Mouse (Mus musculus) hindbrain, embryonic 15.5 days (tissue): ENCODE data around the gene Slc2a3. TPM values are rescaled to one million over a fixed set of nuclear protein-coding genes. Genes with fewer than 3 reads are reported as not detected.
A peak's percentile ranks its signal among the peaks of the same experiment; 100 is the strongest.

Source experiments
- ATAC-seq: fragments of 200-750 bp; cut with Nextera tagmentation; 2 replicates; pipeline ENCODE4 v1.8.0; 2017; ENCODE audit warnings: low read depth, moderate number of reproducible peaks, moderate TSS enrichment; ENCODE audit not compliant: low FRiP score
- H3K27ac ChIP-seq: fragments of 300-500 bp; sonication (generic); replicated peaks from 2 replicates; pipeline ENCODE4 v1.5.1; 2015; ENCODE audit warnings: mild to moderate bottlenecking, inconsistent platforms
- H3K27me3 ChIP-seq: fragments of 300-500 bp; sonication (generic); 2 replicates; pipeline ENCODE4 v1.6.1; 2015; ENCODE audit warnings: control low read depth, inconsistent platforms
- H3K36me3 ChIP-seq: fragments of 300-500 bp; sonication (generic); 2 replicates; pipeline ENCODE4 v1.6.1; 2015; ENCODE audit warnings: control low read depth, inconsistent platforms
- H3K4me1 ChIP-seq: fragments of 300-500 bp; sonication (generic); replicated peaks from 2 replicates; pipeline ENCODE4 v1.6.1; 2015; ENCODE audit warnings: control low read depth, inconsistent platforms
- H3K4me2 ChIP-seq: fragments of 300-500 bp; sonication (generic); 2 replicates; pipeline ENCODE4 v1.6.1; 2015; ENCODE audit warnings: moderate library complexity, mild to moderate bottlenecking, inconsistent platforms
- H3K4me3 ChIP-seq: fragments of 300-500 bp; sonication (generic); 2 replicates; pipeline ENCODE4 v1.5.1; 2015; ENCODE audit warnings: mild to moderate bottlenecking, inconsistent platforms
- H3K9ac ChIP-seq: fragments of 300-500 bp; sonication (generic); 2 replicates; pipeline ENCODE4 v1.6.1; 2015; ENCODE audit warnings: inconsistent platforms
- H3K9me3 ChIP-seq: fragments of 300-500 bp; sonication (generic); 2 replicates; pipeline ENCODE4 v1.6.1; 2016; ENCODE audit warnings: control low read depth, inconsistent platforms
- WGBS: fragments of 180-500 bp; shearing (Covaris S2); methylation state at CpG from one replicate; pipeline ENCODE4 v1.1.7; 2015; 5-methylcytosine and 5-hydroxymethylcytosine counted together
- polyA plus RNA-seq: library from polyadenylated mRNA; unstranded; fragments of >200 nt; fragmentation: Nextera tagmentation; extraction: Ambion mirVana; gene quantifications from 2 replicates; pipeline ENCODE4 v1.2.1, GENCODE M21; 2015

The Slc2a3 gene
- polyA plus RNA-seq, 1 experiment from 2014 or later: 44.5 TPM

DNA sequence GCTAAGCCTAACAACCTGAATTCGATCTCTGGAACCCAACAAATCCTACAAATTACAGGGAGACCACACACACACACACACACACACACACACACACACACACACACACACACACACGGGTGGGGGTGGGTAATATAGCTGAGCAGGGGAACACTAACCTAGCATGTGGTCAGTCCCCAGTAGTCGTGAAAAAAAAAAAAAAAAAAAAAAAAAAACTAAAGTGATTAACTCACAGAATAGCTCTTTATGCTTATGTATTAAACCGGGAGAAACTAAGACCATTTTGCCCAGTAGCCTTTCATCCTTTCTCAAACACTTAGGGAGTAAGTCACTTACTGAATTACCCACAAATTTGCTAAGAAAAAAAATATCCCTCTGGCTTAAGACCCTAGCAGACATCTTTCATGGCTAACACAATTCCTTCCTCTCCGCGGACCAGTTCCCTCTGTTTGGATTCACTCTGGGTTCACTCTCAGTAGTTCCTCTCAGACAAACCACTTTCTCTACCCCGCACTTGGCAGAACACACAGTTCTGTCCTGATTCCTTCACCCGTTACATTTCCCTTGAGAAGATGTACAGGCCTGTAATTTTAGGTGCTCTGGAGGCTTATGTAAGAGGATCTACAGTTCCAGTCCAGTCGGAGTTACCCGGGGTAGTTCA is 670 bp downstream of the Slc2a3 start:
- peak overlapping the region; percentile 84 for H3K27ac ChIP-seq
- peaks cover 12% of the 10 kb centered on the region for H3K27me3 ChIP-seq
- peak overlapping the region; percentile 81 for H3K9ac ChIP-seq
- peaks cover 11% of the 10 kb centered on the region for H3K4me1 ChIP-seq
- no peaks in the 10 kb centered on the region for H3K36me3 ChIP-seq
- ATAC-seq: no peak; the same call in 1 of the 2 replicates
- H3K4me2 ChIP-seq: peak overlapping the region; percentile 92
- H3K4me3 ChIP-seq: peak overlapping the region; percentile 71
- no peaks in the 10 kb centered on the region for H3K9me3 ChIP-seq
- 43% methylated on average over 10 of the region's 10 CpGs for WGBS

- H3K4me2 ChIP-seq: no peak overlapping the region
- no peak overlapping the region for H3K9ac ChIP-seq
- no peak overlapping the region for H3K27ac ChIP-seq
- H3K4me3 ChIP-seq: no peak overlapping the region
- no peaks in the 10 kb centered on the region for H3K9me3 ChIP-seq
- no peaks in the 10 kb centered on the region for H3K36me3 ChIP-seq
- no peaks in the 10 kb centered on the region for H3K27me3 ChIP-seq
- H3K4me1 ChIP-seq: no peaks in the 10 kb centered on the region
- no peak for ATAC-seq
- WGBS: 71% methylated on average over 8 of the region's 8 CpGs
Observed at GRCm38 (mm10) chr6:122795254-122795935, 6.0 kb downstream of the Slc2a3 start.

GRCm38 (mm10) chr6:122786275-122786674 is 15.2 kb downstream of the Slc2a3 start:
- H3K36me3 ChIP-seq: no peaks in the 10 kb centered on the region

GRCm38 (mm10) chr6:122784866-122785265 is 16.6 kb downstream of the Slc2a3 start:
- 99% methylated on average over 3 of the region's 3 CpGs for WGBS

More at GRCm38 (mm10) chr6:122786275-122786674, 15.2 kb downstream of the Slc2a3 start:
- H3K4me2 ChIP-seq: no peak overlapping the region
- peak; percentile 72 for ATAC-seq
- no peaks in the 10 kb centered on the region for H3K4me1 ChIP-seq
- H3K9ac ChIP-seq: no peak overlapping the region
- H3K9me3 ChIP-seq: no peaks in the 10 kb centered on the region
- no peak overlapping the region for H3K4me3 ChIP-seq
- WGBS: 30% methylated on average over 5 of the region's 5 CpGs
- no peaks in the 10 kb centered on the region for H3K27me3 ChIP-seq
- H3K27ac ChIP-seq: no peak overlapping the region

GRCm38 (mm10) chr6:122782164-122782563 is 19.3 kb downstream of the Slc2a3 start:
- Histone ChIP-seq H3K27ac (no peak overlapping the region), H3K27me3 (no peaks in the 10 kb centered on the region), H3K4me3 (no peak overlapping the region), H3K4me1 (no peaks in the 10 kb centered on the region), H3K4me2 (no peak overlapping the region), H3K36me3 (no peaks in the 10 kb centered on the region), H3K9ac (no peak overlapping the region), H3K9me3 (no peaks in the 10 kb centered on the region)
- no peak for ATAC-seq
- 70% methylated on average over 3 of the region's 3 CpGs for WGBS

More at GRCm38 (mm10) chr6:122784866-122785265, 16.6 kb downstream of the Slc2a3 start:
- Histone ChIP-seq H3K27ac (no peak overlapping the region), H3K4me1 (no peaks in the 10 kb centered on the region), H3K4me2 (no peak overlapping the region), H3K27me3 (no peaks in the 10 kb centered on the region), H3K4me3 (no peak overlapping the region), H3K9me3 (no peaks in the 10 kb centered on the region), H3K36me3 (no peaks in the 10 kb centered on the region), H3K9ac (no peak overlapping the region)
- ATAC-seq: no peak

- Histone ChIP-seq H3K27me3 (no peaks in the 10 kb centered on the region), H3K36me3 (no peaks in the 10 kb centered on the region), H3K27ac (no peak overlapping the region), H3K4me3 (no peak overlapping the region), H3K9me3 (no peaks in the 10 kb centered on the region), H3K9ac (no peak overlapping the region), H3K4me1 (no peaks in the 10 kb centered on the region), H3K4me2 (no peak overlapping the region)
- WGBS: 74% methylated on average over 4 of the region's 4 CpGs
- ATAC-seq: no peak
Observed at GRCm38 (mm10) chr6:122781167-122781566, 20.3 kb downstream of the Slc2a3 start.

DNA sequence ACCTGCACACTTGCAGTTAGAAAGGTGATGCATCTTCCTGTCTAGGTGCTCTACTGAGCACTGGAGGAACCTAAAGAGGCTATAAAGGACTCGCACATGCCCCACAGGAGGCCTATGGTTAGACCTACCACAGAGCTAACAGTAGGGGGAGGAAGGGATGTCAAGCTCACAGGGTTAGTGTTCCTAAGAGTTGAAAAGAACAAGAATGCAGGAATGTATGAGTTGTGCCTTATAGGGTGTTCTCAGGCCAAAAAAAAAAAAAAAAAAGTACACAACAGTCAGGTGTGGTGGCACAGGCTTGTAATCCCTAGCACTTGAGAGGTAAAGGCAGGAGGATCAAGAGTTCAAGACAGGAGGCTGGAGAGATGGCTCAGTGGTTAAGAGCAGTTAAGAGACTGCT is 21.5 kb downstream of the Slc2a3 start:
- Histone ChIP-seq H3K4me1 (no peaks in the 10 kb centered on the region), H3K9me3 (no peaks in the 10 kb centered on the region), H3K27me3 (no peaks in the 10 kb centered on the region), H3K9ac (no peak overlapping the region), H3K4me3 (no peak overlapping the region), H3K27ac (no peak overlapping the region), H3K36me3 (no peaks in the 10 kb centered on the region), H3K4me2 (no peak overlapping the region)
- WGBS: 46% methylated on average over 1 of the region's 1 CpGs
- no peak for ATAC-seq

DNA sequence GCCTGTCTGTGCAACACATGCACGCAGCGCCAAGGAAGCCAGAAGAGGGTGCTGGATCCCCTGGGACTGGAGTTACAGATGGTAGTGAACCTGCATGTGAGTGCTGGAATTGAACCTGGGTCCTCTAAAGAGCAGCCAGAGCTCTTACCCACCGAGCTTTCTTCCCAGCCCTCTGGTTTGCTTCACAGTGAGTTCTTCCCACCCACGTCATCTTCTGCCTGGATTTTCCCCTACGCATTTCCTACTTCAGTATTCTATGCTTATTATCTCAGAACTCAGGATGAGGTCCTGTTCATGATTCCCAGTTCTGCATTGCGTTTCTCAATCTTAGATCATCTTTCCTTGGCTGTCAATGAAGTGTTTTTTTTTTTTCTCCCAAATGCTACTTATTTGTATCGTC is 25.4 kb downstream of the Slc2a3 start:
- Histone ChIP-seq H3K36me3 (no peaks in the 10 kb centered on the region), H3K27me3 (no peaks in the 10 kb centered on the region)

DNA sequence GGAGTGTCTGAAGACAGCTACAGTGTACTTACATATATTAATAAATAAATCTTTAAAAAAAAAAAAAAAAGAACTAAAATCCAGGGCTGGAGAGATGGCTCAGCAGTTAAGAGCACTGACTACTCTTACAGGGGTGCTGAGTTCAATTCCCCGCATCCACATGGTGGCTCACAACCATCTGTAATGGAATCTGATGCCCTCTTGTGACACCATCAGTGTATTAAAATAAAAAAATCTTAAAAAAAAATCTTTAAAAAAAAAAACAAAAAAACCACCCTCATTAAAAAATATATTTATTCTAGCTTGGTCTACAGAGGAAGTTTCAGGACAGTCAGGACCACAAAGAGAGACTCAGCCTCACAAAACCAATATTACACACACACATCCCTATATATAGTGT is 27.1 kb downstream of the Slc2a3 start:
- Histone ChIP-seq H3K4me3 (no peak overlapping the region), H3K4me1 (peaks cover 13% of the 10 kb centered on the region), H3K4me2 (no peak overlapping the region), H3K9me3 (no peaks in the 10 kb centered on the region), H3K27me3 (no peaks in the 10 kb centered on the region), H3K9ac (no peak overlapping the region), H3K27ac (no peak overlapping the region), H3K36me3 (no peaks in the 10 kb centered on the region)
- 97% methylated on average over 1 of the region's 1 CpGs for WGBS
- ATAC-seq: no peak

More for the DNA sequence above, 25.4 kb downstream of the Slc2a3 start:
- Histone ChIP-seq H3K4me1 (no peaks in the 10 kb centered on the region), H3K4me2 (no peak overlapping the region), H3K9me3 (no peaks in the 10 kb centered on the region), H3K9ac (no peak overlapping the region), H3K4me3 (no peak overlapping the region), H3K27ac (no peak overlapping the region)
- no peak for ATAC-seq
- 86% methylated on average over 7 of the region's 7 CpGs for WGBS

DNA sequence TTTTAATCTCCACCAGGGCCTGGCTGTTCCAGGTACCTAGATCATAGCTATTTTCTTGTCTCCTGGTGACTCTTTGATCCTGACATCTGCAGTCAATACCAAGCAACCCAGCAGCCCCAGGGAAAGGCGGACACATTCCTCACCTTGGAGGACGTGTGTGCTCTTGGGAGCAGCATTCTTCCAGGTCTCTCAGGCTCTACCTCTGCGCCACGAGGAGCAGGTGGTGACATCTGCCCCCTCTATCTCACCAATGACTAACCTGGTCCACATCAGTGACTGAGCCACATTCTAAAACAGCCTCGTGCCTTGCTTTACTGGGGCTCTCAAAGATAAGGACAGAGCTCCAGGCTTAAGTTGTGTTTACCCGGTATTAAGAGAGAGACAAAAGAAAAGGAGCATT is 28.7 kb downstream of the Slc2a3 start:
- H3K9ac ChIP-seq: no peak overlapping the region
- H3K27ac ChIP-seq: no peak overlapping the region
- no peaks in the 10 kb centered on the region for H3K9me3 ChIP-seq
- H3K36me3 ChIP-seq: no peaks in the 10 kb centered on the region
- H3K4me1 ChIP-seq: peaks cover 13% of the 10 kb centered on the region
- 82% methylated on average over 6 of the region's 6 CpGs for WGBS
- no peak for ATAC-seq
- no peak overlapping the region for H3K4me3 ChIP-seq
- no peak overlapping the region for H3K4me2 ChIP-seq
- no peaks in the 10 kb centered on the region for H3K27me3 ChIP-seq

- peaks cover 22% of the 10 kb centered on the region for H3K4me1 ChIP-seq
- H3K9ac ChIP-seq: no peak overlapping the region
- 91% methylated on average over 11 of the region's 11 CpGs for WGBS
- ATAC-seq: no peak
- H3K9me3 ChIP-seq: no peaks in the 10 kb centered on the region
- no peaks in the 10 kb centered on the region for H3K27me3 ChIP-seq
- H3K4me2 ChIP-seq: no peak overlapping the region
- no peak overlapping the region for H3K4me3 ChIP-seq
- no peak overlapping the region for H3K27ac ChIP-seq
- no peaks in the 10 kb centered on the region for H3K36me3 ChIP-seq
Observed at GRCm38 (mm10) chr6:122770760-122771315, 30.6 kb downstream of the Slc2a3 start.
